Mouse (Mus musculus): ENCODE data around the gene Klrb1b.

DNA sequence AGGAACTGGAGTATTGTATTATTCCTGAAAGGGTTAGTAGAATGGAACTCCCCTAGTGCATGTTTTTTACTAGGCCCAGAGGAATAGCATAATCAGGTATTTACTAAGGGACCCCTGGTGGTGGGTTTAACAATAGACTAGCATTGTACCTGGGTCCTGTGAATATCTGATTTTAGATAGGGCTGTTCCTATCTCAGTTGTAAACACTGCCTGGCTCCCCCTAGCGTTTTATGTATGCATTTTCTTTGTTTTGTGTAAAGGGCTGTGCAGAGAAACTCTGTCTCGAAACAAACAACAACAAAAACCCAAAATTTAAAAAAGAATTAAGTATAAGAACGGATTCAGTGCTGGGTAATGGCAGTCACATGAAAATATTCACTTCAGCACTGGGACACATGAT, 19.1 kb downstream of the Klrb1b start:
- TF ChIP-seq HCFC1 (IDR thresholded peaks at IDR 0.05; ENCODE audit: borderline replicate concordance, insufficient read depth, low read length) (no peak), ZNF384 (IDR thresholded peaks at IDR 0.05; ENCODE audit: low read depth, low read length) (no peak), ZC3H11A (IDR thresholded peaks at IDR 0.05; ENCODE audit: borderline replicate concordance, low read depth, low read length) (no peak), MAFK (IDR thresholded peaks at IDR 0.05; ENCODE audit: insufficient read depth, low read depth, low read length) (no peak)

All from ES-E14 (cell line).